Mouse (Mus musculus): ENCODE measurements around the gene Ccm2.

GRCm38 (mm10) chr11:6544683-6545082, 2.0 kb upstream of the Ccm2 start:
- TF ChIP-seq POLR2A (IDR thresholded peaks at IDR 0.05; ENCODE audit: low read depth, low read length): no peak
- TF ChIP-seq CTCF (conservative IDR thresholded peaks at IDR 0.05; ENCODE audit: insufficient read depth, insufficient read length, low read depth, low read length): no peak

Data from kidney, adult 2 months (tissue).